Mouse (Mus musculus): Measurements from ENCODE around the gene Slc13a4.

Gene Slc13a4

DNA sequence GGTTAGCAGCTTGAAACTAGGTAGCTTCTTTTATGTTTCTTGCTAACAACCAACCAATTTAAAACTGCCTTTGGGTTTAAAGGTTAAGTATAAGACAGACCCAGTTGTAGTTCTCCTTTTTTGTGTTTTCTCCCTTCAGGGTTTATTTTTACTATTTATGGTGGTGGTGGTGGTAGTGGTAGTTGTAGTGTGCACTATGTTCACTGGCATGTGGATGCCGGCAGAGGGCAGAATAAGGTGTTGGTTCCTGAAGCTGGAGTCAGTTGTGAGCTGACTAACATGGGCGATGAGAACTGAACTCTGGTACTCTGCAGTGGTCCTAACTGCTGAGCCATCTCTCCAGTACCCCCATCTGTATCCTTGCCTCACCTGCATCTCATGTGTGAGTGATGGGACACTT lies 49.0 kb downstream of the Slc13a4 start:
- in situ Hi-C loops (cut with MboI, MseI), result loop anchor here (10.0 kb wide), 1 partner anchor 286 kb away; no protein-coding TSS in a partner anchor

GRCm38 (mm10) chr6:35257626-35258190 lies 50.2 kb downstream of the Slc13a4 start:
- in situ Hi-C loops (cut with MboI, MseI), result loop anchor here (10.0 kb wide), 1 partner anchor 287 kb away; no protein-coding TSS in a partner anchor

DNA sequence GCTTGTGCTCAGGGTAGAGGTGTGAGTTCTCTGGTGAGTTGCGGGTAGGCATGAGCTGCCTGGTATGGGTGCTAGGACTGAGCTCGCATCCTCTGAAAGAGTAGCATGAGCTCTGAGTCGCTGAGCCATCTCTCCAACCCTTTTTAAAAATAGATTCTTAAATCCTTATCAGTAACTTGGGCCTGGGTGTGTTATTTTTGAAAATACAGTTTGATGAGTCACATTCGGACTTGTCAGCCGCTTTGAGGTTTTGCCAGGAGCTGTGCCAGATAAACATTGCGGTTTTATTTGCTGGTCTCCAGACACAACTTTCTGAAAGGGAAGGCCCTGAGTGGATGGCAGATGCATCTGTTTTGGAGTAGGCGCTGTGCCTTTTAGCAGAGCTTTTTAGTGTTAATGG lies 51.2 kb downstream of the Slc13a4 start:
- in situ Hi-C loops (cut with MboI, MseI), result loop anchor here (10.0 kb wide), 1 partner anchor 288 kb away; no protein-coding TSS in a partner anchor

DNA sequence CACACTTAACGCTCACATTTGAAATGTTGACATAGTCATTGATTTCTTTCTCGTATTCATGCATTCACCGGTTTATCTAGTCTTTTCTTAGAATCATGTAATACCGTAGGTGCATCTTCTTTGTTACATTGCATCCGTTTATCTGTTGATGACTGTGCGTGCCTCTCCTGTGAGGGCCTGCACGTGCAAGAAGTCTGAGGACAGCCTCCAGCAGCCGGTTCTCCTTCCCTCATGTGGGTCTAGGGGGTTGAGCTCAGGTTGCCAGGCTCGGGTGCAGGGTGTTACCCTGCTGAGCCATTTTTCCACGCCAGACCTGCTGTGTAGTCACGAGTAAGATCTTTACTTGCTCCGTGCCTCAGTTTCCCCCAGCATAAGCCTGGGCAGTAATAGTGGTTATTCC lies 52.9 kb downstream of the Slc13a4 start:
- in situ Hi-C loops (cut with MboI, MseI), result loop anchor here (10.0 kb wide), 1 partner anchor 290 kb away; no protein-coding TSS in a partner anchor

DNA sequence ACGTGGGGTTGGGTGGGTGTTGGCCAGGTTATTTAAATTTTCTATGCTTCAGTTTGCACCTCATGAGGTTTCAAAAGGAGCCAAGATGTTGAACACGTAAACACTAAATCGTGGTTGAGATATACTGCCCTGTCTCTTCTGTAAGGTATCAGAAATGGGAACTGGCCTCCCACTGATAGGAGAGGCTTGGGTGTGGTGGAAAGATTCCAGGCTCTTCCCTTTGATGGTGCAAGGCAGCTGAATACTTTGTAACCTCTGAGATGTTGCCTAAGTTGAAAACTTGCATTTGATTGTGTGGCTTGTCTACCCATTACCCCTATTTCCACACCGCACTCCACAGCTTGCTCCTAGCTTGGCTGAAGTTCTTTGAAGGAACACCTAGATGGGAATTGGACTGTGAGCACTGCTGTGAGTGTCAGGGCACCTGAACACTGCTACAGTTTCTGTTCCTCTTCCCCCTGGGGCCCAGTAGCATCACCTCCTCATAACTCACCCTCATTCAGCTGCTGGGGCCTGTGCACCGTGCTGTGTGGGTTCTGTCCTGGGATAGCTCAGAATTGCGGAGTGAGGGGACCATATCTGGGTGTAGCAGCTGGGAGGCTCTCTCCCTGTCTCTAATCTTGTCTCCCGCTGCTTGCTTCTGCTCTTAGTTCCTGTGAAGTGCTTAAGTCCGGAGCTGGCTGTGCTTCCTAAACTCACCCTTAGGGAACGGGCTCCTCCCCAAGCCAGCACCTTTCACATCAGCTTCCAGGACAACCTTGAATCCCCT lies 53.6 kb downstream of the Slc13a4 start:
- in situ Hi-C loops (cut with MboI, MseI), result loop anchor here (10.0 kb wide), 1 partner anchor 290 kb away; no protein-coding TSS in a partner anchor

GRCm38 (mm10) chr6:35253474-35253873 lies 54.5 kb downstream of the Slc13a4 start:
- in situ Hi-C loops (cut with MboI, MseI), result loop anchor here (10.0 kb wide), 1 partner anchor 291 kb away; no protein-coding TSS in a partner anchor

DNA sequence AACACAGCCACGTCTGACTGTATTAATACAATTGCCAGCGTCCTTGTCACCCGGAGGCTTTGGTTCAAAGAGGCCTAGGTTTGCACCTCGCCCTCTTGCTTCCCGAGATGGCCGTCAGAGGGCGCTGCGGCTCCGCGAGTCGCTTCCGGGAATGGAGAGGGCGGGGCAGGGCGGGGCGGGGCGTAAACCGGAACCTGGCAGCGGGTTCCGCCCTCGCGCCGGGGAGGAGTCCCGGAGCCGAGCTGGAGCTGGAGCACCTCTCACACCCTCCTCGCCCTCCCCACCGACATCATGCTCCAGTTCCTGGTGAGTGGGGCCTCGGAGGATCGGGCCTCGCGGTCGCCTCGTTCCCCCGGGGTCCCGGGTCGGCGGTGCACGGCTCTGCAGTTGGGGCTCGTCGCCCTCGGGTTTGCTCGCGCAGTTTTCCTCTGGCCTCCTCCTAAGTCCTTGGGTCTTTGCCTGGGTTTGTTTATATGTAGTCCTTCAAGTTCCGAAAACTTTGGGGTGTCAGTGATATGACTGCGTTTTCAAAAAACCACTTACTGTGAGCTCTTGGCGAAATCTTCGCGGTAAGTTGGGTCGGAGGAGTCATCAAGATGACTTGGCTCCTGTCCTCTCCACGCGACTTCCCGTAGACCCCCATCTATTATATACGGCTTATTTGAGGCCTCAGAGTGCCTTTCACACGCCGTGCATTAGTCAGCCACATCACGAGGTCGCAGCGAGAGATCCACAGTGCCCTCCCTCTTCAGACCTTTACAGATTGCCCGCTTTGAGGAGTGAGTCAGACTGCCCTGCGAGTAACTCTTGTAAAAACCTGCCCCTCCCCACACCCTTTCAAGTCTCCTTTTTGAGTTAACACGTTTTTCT lies 55.2 kb downstream of the Slc13a4 start:
- in situ Hi-C loops (cut with MboI, MseI), result loop anchor here (10.0 kb wide), 1 partner anchor 292 kb away; no protein-coding TSS in a partner anchor

GRCm38 (mm10) chr6:35251807-35252476 lies 56.0 kb downstream of the Slc13a4 start:
- in situ Hi-C loops (cut with MboI, MseI), result loop anchor here (10.0 kb wide), 1 partner anchor 293 kb away; no protein-coding TSS in a partner anchor

DNA sequence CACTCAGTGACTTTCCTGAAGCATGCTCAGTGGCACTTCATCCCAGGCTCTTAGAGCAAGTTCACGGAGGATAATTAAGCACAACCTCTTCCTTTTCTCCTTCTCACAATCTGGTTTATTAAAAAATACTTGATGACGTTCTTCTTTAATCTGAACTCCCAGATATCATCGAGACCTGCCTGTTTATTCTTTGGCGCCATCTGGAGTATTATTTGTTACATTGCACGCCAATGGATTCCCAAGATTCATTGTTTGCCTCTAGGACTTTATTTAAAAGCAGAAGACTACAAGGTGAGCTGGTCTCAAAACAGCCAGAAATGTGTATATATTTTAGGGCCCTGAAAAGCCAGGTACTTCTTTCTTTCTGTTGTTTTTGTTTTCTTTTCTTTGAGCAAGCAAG lies 62.8 kb downstream of the Slc13a4 start:
- in situ Hi-C loops (cut with MboI, MseI), result loop anchor here (10.0 kb wide), 1 partner anchor 50 kb away; no protein-coding TSS in a partner anchor

GRCm38 (mm10) chr6:35243989-35244388 lies 63.9 kb downstream of the Slc13a4 start:
- in situ Hi-C loops (cut with MboI, MseI), result loop anchor here (10.0 kb wide), 1 partner anchor 49 kb away; no protein-coding TSS in a partner anchor

DNA sequence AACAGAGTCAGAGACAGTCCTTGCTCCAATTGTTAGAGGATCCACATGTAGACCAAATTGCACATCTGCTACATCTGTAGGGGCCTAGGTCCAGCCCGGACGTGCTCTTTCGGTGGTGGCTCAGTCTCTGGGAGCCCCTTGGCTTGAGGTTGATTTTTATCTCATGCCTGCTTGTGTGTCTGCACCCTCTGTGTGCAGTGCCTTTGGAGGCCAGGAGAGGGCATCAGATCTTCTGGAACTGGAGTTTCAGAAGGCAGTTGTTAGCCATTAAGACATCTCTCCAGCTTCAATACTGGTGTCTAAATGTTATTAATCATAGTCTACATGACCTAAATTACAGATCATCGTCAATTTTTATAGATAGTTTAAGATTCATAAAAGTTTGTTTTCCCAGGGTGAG lies 64.7 kb downstream of the Slc13a4 start:
- in situ Hi-C loops (cut with MboI, MseI), result loop anchor here (10.0 kb wide), 1 partner anchor 48 kb away; no protein-coding TSS in a partner anchor

DNA sequence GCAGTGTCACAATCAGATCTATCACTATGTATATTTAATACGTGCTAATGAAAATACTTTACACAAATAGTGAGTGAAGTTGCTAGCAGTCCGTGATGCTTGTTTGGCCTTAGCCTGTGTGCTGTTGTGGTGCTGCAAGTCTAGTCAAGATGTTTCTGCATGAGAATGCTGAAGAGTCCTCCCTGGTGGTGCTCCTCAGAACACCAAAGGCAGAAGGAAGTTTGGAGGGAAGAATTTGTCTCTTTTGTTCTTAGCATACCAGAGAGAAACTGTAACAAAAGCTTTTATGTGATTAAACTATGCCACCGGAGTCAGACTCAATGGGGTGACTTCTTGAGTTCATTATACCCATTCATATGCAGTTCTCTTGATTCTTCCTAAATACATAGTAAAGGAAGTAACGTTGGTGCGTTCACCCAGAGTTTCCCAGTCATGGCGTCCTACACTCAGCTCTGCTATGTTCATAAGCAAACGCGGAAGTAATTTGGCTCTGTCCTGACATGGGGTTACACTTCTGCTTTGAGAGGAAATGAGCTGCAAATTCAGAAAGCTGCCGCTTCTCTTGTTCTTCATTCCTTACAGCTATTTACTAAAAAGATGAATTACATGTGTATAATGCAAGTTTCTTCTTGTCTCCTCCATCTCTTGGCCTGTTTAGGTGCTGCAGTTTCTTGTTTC lies 71.7 kb downstream of the Slc13a4 start:
- in situ Hi-C loops (cut with MboI, MseI), result no loop called here

GRCm38 (mm10) chr6:35229415-35229814 lies 78.5 kb downstream of the Slc13a4 start:
- in situ Hi-C loops (cut with MboI, MseI), result no loop called here

GRCm38 (mm10) chr6:35225696-35226095 lies 82.2 kb downstream of the Slc13a4 start:
- in situ Hi-C loops (cut with MboI, MseI), result no loop called here

Measured in T-helper 2 cell (primary cell).